Mouse (Mus musculus): ENCODE measurements around the gene Pdia3.

The Pdia3 gene

DNA sequence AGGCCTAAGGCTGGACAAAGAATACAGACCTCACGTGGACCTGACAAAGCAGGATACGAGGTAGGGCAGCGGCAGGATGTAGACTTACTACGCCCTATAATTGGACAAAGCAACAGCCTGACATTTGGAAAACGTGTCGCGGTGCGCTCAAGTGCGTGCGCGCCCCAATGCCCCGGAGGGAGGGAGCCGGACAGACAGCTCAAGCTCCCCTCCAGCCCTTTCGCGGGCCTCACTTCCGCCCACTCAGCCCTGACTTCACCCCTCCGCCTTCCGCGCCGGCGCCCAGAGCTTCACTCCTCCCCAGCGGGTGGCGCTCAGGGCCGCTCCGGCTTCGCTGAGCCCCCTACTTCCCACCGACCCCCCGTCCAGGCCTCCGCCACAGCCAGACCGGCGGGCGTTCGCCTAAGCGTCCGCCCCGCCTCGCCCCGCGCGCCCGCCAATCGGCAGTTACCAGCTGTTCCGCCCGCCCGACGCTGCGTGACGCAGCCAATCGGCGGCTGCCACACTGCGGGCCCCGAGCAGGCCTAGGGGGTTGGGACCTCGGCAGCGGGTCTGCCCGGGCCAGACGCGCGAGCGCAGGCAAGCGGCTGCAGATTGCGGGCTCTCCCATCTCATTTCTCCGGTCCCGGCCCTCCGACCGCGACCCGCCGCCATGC, at the start of gene Pdia3, which contains the start of gene Catsper2:
Pdia3 (plus strand) TSS at position 389 of the 656 bp plus-strand sequence.
Catsper2 (minus strand) TSS at position 406 of the 656 bp plus-strand sequence.
- DNase-seq (ENCODE audit: low read depth): peak; percentile 93

DNA sequence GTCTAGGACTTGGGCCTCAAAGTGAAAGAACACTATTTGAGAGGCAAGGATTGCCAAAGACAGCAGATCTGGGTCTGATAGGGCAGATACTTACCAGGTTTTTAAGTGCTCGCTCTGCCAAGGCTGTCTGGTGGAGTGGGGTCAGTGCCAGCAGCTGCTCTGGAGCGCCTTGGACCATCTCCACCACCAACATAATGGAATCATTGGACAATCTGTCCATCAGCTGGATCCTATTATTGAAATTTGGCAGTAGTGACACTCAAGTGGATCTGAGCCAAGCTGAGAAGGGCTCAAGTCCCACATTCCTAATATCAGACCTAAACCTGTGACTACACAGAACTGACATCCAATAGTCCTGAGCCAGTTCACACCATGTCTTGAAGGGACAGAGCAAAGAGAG, 44.7 kb upstream of the Pdia3 start:
- DNase-seq (ENCODE audit: low read depth): no peak

DNA sequence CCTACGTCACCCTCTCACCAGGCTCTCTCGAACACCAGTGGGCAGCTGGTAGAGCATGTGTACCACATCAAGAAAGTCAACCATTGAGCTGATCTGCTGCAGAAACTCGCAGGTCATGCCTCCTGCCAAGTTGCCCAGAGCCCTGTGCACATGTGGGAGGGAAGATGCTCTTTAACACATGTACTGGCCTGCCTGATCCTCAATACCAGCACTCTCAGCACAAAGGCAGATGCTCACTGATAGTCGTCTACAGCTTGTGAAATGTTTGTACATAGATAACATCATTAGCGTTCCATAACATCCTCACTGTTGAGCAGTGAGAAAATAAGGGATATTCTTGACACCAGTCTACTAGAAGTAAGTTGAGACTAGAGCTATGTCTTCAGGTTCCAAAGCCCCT, 42.7 kb upstream of the Pdia3 start:
- DNase-seq (ENCODE audit: low read depth): no peak

DNA sequence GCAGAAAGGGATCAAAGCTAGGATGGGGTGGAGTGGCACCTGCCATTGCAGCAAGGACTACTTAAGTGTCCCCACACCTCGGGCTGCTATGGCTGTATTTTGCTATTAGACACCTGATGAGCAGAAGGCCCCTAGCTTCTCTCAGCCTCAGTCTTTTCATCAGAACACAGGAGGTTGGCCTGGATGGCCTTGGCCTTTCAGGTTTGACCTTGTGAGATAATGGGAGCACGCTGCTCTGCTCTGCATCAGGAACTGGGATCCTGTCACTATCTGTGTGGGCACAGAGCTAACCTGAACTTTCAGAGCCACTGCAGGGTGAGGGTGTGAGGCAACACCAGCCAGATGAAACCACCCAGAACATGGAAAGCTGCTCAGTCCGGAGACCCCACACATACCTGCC, 41.3 kb upstream of the Pdia3 start:
- DNase-seq (ENCODE audit: low read depth): no peak

DNA sequence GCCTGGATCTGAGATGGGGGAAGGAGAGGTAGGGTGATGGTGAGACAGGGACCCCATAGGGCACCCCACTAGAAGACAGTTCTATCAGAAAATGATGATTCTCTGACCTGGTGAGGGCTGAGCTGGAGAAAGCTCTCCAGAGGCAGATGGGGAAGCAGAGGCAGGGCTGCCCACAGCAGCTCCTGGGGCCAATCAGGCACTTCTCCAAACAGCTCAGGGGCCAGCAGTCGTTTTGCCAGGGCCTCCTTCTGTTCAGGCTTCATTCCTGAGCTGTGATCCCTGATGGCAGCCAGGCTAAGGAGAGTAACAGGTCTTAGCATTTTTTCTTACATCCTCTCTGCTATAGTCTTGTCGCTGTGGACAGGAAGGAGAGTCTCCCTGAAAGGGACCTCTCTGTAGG, 38.8 kb upstream of the Pdia3 start:
- no peak for DNase-seq (ENCODE audit: low read depth)

DNA sequence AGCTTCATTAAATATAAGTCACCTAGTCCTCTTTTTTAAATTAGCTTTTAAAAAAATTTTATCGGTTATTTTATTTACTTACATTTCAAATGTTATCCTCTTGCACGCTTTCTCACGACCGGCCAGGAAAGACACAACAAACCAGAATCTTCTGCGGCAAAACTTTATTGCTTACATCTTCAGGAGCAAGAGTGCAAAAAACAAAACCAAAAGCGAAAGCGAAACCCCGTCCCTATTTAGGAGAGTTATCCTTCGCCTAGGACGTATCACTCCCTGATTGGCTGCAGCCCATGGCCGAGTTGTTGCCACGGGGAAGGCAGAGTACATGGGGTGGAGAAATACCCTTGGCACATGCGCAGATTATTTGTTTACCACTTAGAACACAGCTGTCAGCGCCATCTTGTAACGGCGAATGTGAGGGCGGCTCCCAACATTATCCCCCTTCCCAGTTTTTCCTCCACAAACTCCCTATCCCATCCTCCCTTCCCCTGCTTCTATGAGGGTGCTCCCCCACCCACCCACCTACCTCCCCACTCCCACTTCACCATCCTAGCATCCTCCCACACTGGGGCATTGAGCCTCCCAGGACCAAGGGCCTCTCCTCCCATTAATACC, 26.5 kb upstream of the Pdia3 start, which contains the start of gene Strc:
Strc (minus strand) TSS at position 208 of the 615 bp plus-strand sequence.
- peak; percentile 45 for DNase-seq (ENCODE audit: low read depth)

DNA sequence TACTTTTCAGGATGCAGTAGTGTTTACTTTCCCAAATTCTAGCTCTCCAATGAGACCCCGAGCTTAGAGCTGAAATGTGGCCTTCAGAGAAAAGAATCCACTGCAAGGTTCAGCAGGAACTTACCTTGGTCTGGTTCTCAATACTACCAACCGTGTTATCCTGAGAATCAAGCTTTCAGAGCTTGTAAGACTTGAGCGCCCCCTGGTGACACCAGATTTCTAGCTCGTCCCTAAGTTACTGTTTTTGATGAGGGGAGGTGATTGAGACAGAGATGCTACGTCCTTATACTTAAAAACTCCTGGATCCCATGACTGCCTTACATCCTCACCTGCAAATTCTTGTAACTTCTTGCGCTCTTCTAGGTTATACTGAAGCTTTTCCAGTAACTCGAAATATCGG, 17.0 kb upstream of the Pdia3 start:
- DNase-seq (ENCODE audit: low read depth): peak; percentile 91

DNA sequence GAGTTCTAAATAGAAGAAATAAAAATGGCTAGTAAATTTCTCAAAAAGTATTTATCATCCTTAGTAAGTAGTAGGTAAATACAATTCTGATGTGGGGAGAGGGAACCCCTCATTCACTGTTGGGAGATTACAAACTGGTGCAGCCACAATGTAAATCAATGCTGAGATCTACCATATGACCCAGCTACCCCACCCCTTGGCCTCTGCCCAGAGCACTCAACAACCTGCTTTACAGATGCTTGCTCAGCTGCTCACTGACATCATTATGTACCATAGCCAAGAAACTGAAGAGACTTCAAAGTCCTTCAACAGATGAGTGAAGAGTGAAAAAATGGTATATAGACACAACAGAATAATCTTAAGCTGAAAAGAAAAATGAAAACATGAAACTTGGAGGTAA, 10.3 kb upstream of the Pdia3 start:
- DNase-seq (ENCODE audit: low read depth): no peak

DNA sequence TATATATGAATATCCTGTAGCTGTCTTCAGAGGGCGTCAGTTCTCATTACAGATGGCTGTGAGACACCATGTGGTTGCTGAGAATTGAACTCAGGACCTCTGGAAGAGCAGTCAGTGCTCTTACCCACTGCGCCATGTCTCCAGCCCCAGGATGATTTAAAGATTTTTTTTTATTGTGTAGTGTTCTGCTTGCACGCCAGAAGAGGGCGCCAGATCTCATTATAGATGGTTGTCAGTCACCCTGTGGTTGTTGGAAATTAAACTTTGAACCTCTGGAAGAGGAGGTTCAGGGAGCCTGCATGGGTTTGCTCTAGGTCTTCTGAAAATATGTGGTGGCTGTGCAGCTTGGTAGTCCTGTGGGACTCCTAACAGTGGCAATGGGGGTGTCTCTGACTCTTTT, 5.4 kb upstream of the Pdia3 start:
- peak; percentile 89 for DNase-seq (ENCODE audit: low read depth)

DNA sequence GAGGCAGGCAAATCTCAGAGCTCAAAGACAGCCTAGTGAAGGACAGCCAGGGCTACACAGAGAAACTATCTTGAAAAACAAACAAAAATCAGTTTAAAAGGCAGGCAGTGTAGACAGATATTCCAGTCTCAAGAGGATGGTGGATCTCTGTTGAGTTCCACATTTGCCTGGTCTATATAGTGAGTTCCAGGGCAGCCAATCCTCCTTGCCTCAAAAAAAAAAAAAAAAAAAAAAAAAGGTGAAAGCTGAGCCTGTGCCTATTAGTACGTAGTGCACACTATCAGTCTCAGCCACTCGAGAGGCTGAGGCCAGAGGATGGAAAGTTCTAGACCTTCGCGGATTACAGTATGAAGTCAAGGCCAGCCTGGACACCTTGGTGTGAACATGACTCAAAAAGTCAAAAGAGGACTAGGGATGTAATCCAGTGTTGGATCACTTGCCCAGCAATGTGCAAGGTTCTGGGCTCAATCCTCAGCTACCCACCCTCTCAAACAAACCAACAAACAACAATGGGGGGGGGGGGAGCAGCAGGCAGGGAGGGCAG, 660 bp upstream of the Pdia3 start:
- DNase-seq (ENCODE audit: low read depth): no peak

DNA sequence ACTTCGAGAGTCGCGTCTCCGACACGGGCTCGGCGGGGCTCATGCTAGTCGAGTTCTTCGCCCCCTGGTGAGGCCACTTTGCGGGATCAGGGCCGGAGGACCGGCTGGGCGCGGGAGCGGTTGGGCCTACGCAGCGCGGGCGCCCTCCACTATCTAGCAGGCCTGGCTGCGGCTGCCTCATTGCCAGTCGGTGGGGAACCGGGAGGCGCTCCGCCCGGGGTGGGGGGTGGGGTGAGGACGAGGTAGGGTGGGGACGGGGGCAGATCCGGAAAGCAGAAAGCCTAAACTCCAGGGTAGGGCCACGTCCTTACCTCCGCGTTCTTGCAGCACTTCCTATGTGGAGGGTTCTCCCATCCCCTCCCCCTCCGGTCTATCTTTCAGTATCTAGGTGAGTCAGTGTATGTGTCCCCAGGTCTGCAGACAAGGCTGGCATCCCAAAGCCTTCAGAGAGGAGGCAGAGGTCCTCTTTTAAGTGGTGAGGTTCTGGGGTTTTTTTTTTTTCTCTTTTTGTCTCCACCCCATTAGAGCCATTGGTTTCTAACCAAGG, 637 bp downstream of the Pdia3 start:
- peak; percentile 88 for DNase-seq (ENCODE audit: low read depth)

DNA sequence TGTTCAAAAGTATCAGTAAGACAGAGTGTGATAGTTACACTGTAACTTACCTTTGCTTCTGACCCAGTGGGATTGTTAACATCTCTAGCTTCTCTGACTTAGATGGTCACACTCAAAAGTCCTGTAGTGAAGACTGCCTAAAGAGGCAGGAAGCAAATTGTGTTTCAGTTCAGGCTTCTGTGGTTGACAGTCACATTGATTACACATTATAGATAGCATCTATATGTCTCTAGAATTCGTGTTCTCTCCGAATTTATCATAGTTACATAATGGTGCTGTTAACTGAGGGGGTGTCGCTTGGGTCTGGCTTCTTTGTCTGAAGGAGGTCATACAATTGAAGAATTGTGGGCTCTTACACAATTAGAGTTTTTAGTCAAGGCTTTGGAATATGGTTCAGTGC, 1.5 kb downstream of the Pdia3 start:
- peak; percentile 63 for DNase-seq (ENCODE audit: low read depth)

DNA sequence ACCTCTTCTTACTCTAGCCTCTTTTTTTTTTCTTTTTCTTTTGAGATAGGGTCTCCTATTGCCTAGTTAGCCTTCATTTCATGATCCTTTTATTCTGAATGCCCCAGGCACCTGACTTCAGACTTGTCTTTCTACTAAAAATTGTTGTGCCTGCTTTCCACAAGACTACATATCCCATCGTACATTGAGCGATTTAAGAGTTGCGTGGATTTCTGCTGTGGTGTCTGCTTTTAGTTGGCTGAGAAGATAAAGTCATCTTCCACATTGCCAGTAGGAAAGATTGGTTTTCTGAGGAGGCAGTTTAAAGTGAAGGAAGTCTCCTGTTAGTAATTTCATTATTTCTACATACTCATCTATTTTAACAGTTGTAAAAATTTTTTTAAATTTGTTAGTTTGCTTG, 2.0 kb downstream of the Pdia3 start:
- no peak for DNase-seq (ENCODE audit: low read depth)

DNA sequence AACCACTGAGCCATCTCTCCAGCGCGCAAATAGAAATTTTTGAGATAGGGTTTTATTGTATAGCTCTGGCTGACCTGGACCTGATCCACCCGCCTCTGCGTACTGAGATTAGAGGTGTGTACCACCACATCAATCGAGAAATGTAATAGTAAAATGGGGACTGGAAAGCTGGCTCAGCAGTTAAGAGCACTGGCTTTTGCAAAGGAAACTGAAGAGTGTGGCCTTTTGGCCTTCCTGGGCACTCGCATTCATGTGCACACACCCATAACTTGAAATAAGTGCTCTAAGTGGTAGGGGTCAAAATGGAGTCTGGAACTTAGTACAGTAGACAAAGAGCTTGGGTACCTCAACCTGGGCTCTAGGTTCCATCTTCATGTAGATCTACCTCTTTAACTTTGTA, 2.8 kb downstream of the Pdia3 start:
- DNase-seq (ENCODE audit: low read depth): peak; percentile 61

DNA sequence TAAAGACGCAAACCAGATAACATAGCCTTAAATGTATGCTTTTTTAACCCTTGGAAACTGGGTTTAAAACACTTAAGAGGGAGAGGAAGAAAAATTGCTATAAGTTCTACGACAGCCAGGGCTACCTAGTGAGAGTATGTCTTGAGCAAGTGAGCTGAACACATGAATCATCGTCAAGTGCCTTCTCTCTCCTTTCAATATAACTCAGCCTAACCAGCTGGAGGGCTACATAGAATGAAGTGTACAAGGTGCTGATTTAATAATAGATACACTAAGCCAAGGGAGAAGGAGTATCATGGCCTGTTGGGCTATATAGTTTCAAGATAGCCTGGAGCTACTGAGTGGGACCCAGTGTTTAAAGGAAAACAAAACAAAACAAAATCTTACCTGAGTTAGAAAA, 4.9 kb downstream of the Pdia3 start:
- DNase-seq (ENCODE audit: low read depth): no peak

DNA sequence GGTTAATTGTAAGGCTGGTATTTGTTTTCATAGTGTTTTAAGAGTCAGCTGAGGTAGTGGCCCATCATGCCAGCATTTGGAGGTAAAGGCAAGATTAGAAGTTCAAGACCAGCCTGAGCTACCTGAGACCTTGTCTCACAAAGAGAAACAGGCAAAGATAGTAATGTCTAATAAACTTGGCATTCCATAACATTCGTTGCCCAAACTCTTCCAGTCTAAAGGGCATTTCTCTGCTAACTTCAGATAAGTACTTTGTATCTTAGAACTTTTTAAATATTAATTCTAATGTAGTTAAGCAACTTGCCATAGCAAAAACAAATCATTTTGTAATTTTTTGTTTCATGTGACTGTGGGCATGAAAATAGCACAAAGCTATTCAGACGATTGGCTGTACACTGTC, 9.6 kb downstream of the Pdia3 start:
- no peak for DNase-seq (ENCODE audit: low read depth)

DNA sequence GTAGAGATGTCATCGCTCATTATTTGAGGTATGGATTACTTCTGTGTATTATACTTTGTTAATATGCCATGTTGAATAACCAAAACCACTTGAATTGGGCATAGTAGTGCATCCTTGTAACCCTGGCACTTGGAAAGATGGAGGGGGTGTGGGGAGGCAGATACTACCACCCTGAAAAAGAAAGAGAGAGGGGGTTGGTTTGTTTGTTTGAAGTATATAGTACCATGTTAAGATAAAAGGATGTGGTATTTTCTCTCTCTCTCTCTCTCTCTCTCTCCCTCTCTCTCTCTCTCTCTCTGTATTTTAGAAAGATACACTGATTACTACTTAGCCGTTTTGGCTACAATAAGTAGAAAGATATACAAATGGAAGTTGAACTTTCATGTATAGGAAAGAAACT, 12.3 kb downstream of the Pdia3 start:
- no peak for DNase-seq (ENCODE audit: low read depth)

DNA sequence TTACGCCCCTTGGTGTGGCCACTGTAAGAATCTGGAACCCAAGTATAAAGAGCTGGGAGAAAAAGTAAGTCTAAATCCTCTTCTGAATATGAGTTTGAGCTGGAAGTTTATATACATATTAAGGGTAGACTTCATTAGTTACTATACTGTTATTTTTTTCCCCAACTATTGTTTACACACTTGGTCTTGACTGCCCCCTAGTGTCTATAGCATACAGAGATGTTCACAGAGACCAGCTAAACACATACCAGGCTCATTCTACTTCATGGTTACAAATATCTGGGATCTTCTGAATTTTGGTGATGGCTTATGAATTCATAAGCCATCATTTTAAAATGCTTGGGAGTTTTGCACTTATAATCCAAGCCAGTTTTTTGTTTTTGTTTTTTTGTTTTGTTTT, 21.3 kb downstream of the Pdia3 start:
- DNase-seq (ENCODE audit: low read depth): peak; percentile 80

DNA sequence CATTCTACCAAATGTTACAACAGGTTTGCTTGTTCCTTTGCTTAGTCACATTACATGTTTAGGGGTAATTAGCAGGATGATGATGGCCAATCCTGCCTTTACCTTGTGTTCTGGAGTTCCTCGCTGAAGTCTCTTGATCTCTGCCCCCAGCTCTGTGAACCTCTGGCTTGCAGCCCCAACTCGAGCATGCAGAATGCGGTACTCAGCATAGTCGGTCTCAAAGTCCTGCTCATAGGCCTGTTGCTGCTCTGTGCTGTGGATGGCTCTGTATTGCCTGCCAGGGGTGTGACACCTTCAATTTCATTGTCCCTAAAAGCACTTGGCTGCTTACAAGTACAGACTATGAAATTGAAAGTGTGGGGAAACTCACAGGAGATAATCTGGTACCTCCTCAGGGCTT, 26.2 kb downstream of the Pdia3 start:
- no peak for DNase-seq (ENCODE audit: low read depth)

DNA sequence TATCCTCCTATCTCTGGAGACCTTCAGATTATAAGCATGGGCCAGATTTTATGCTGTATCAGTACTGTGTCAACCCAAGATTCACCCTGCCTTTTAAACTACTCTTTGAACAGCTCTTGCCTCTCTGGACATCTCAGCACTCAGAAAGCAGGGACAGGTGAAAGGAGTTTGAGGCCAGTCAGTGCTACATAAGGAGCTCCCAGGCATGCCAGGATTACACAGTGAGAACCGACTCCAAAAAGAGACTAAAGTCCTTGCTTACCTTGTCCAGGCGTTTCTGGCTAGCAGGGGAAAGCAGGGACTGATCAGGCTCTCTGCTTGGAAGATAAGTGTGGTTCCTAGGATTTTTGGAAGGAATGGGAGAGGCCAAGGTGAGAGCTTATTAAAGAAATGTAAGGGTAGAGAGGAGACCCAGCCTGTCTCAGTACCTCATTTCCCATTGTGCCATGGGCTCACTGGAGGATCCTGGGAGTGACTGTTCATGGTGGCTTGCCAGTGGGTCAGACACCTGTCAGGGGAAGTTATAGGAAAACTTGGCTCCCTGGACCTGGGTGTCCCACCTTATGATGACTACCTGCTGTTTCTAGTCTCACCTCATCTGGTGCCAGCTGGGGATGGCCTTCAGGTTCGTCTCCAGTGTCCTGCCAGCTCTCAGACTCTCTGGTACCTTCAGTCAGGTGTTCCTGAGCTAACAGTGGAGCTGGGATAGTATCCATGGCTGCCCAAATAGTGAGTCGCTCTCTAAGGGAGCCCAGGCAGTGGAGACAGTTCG, 27.4 kb downstream of the Pdia3 start:
- no peak for DNase-seq (ENCODE audit: low read depth)

DNA sequence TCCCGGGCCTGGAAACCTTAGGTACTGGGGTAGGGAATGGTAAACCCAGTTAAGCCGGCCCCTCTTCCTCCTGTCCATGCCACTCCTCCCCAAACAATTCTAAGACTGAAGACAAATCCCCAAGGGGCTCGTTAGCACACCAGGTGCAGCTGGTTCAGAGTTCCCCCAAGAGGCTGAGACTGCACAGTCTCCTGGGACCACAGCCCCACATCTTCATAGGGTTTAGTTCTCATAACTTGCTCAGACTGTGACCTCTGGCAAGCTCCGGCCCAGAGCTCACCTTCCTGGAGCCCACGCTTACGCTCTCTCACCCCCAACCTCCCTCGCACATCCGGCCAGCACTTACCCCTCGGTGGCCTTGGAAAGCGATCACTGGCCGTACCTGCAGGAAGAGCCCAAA, 28.2 kb downstream of the Pdia3 start:
- DNase-seq (ENCODE audit: low read depth): no peak

DNA sequence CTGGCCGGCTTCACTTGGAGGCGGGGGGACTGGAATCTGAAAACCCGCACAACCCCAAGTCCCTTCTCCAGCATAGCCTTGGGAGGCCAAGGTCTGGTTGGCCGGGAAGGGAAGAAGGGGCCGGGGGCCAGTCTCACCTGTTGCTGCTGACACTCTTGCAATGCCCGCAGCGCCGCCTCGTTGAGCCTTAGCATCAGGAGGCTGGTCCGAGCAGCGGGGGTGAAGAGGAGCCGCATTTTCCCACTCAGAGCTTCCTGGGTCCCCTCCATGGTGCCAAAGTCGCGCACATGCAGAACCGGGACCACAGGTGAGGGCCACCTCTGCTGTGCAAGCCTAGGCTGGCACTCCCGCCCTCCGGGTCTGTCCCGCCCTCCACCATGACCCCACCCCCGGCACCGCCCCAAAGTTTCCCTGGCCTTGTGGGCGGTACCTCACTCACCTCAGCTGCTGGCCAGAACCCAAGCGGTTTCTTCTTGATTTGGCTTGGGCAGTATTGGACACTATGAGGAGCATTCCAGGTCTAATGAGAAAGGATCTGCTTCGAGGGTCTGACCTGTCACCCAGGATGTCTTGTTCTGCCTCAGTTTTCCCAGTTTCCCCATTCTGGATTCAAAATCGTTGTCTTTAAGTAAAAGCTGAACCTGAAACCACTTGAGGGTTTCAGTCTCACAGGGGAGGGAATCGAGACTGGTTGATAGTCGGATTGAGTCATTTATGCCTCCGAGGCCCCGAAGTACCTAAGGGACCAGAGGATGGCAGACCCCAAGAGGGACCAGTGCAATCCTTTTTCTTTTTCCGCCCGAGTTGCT, 28.9 kb downstream of the Pdia3 start:
- peak; percentile 92 for DNase-seq (ENCODE audit: low read depth)
